Mouse (Mus musculus): ENCODE measurements around the gene Gopc.
"Not testable (repeated sequence)": the region's sequence is repeated elsewhere in the genome, so short reads cannot be mapped to it uniquely, and the experiment has no call there.

Gopc gene

DNA sequence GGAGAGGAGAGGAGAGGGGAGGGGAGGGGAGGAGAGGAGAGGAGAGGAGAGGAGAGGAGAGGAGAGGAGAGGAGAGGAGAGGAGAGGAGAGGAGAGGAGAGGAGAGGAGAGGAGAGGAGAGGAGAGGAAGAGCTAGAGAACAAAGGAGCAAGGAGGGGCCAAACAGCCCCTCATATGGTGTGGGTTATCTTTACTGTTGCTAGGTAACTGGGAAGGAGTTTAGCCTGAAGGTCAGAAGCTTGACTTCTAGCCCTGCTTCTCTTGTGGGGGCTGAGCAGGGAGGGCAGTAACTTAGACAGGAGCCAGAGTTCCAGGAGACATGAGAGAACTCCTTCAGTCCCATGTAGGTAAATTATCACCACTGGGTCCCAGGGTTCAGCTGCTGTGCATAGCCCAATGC lies 83.4 kb downstream of the Gopc start:
- not testable (repeated sequence) for DNase-seq (ENCODE audit: low read depth, low spot score)

- no peak for DNase-seq (ENCODE audit: low read depth, low spot score)
Measured at GRCm38 (mm10) chr10:52295934-52296333, 86.0 kb downstream of the Gopc start.

DNA sequence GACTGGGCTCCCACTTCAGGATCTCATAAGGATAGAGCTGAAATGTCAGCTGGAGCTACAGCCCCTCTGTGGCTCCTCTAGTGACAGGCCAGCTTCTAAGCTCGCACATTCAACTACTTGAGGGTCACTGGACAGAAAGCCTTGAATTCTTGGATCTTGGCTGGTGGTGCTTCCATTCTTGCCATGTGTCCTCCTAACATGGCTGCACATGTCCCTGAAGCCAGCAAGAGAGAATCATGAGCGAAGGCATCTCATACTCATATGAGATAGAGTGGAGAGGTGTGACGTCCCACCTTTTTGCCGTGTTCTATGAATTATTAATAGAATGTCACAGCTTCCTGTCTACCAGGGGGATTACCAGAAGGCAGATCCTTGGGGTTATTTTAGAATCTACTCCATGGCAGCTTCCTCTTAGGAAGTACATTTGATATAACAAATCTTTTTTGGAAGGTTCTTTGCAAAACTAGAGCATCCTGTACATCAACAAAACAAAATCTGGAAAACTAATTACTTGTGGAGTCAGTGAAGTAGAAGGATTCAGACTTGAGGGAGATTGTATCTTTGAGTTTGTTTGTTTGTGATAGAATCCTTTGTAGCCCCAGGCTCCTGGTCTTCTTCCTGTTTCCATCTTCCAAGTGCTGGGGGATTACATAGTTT lies 87.9 kb downstream of the Gopc start:
- DNase-seq (ENCODE audit: low read depth, low spot score) = no peak

DNA sequence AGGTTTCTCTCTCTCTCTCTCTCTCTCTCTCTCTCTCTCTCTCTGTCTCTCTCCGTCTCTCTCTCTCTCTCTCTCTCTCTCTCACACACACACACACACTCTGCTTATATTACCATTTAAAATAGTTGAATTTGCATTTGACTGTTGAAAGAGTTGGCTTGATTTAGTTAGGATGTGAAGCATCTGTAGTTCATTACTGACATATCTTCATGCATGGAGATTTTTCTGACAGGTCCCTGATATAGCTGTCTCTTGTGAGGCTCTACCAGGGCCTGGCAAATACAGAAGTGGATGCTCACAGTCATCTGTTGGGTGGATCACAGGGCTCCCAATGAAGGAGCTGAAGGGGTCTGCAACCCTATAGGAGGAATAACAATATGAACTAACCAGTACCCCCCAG lies 89.5 kb downstream of the Gopc start:
- not testable (repeated sequence) for DNase-seq (ENCODE audit: low read depth, low spot score)

DNA sequence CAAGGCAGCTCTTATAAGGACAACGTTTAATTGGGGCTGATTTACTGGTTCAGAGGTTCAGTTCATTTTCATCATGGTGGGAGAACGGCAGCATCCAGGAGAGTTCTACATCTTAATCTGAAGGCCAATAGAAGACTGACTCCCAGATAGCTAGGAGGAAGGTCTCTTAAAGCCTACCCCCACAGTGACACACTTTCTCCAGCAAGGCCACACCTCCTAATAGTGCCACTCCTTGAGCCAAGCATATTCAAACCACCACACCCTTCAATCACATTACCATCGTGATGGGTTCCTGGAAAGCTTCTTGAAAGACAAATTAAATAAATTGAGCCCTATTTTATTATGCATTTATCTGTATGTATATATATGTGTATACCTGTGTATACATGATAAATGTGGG lies 92.7 kb downstream of the Gopc start:
- DNase-seq (ENCODE audit: low read depth, low spot score) = no peak

DNA sequence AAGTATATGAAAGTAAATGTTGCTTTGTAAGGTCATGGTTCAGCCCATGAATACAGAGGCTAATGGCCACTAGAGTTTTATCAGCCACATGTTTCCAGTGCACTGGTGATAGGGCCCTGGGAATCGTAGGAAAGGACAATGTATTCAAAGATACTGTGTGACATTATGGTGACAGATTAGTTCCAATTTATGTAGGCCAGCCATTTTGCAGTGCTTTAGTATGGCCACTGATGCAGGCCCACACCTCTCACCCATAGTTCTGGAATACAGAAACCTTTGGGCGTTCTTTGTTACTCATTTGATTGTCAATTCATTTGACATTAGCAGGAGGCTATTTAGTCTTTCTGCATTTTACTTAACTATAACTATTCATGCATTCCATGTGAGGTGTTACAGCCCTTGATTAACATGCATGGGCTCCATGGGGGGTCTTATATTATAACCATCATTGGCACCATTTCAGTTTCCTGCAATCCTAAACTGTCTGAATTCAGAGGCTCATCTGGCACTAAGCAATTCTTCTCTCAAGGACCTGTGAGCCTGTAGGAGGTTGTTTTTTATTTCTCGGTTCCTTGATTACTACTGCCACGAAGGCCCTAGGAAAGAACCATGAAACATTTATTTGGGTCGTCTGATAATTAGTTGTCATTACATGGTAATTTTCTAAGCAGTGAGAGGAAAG lies 93.9 kb downstream of the Gopc start:
- no peak for DNase-seq (ENCODE audit: low read depth, low spot score)
